Mouse (Mus musculus) liver, embryonic 12.5 days (tissue): ENCODE measurements around the gene Rab3il1. TPM values are rescaled to one million over a fixed set of nuclear protein-coding genes. Genes with fewer than 3 reads are reported as not detected.

ENCODE experiments used
- ATAC-seq: fragments of 200-750 bp; cut with Nextera tagmentation; 2 replicates; pipeline ENCODE4 v1.8.0; 2017; ENCODE audit warnings: moderate number of reproducible peaks, mild to moderate bottlenecking, moderate library complexity
- H3K27ac ChIP-seq: fragments of 300-500 bp; sonication (generic); 2 replicates; pipeline ENCODE4 v1.5.1; 2016; ENCODE audit warnings: mild to moderate bottlenecking
- H3K27me3 ChIP-seq: fragments of 300-500 bp; sonication (generic); replicated peaks from 2 replicates; pipeline ENCODE4 v1.6.1; 2016; ENCODE audit warnings: mild to moderate bottlenecking, moderate library complexity
- H3K36me3 ChIP-seq: fragments of 300-500 bp; sonication (generic); 2 replicates; pipeline ENCODE4 v1.6.1; 2016; ENCODE audit warnings: mild to moderate bottlenecking, moderate library complexity
- H3K4me1 ChIP-seq: fragments of 300-500 bp; sonication (generic); 2 replicates; pipeline ENCODE4 v1.6.1; 2016
- H3K4me2 ChIP-seq: fragments of 300-500 bp; sonication (generic); 2 replicates; pipeline ENCODE4 v1.6.1; 2016; ENCODE audit warnings: mild to moderate bottlenecking, moderate library complexity
- H3K4me3 ChIP-seq: fragments of 300-500 bp; sonication (generic); 2 replicates; pipeline ENCODE4 v1.5.1; 2016; ENCODE audit warnings: mild to moderate bottlenecking, moderate library complexity
- H3K9ac ChIP-seq: fragments of 300-500 bp; sonication (generic); 2 replicates; pipeline ENCODE4 v1.6.1; 2016; ENCODE audit warnings: mild to moderate bottlenecking, moderate library complexity
- H3K9me3 ChIP-seq: fragments of 300-500 bp; sonication (generic); replicated peaks from 2 replicates; pipeline ENCODE4 v1.6.1; 2016; ENCODE audit warnings: mild to moderate bottlenecking, moderate library complexity
- WGBS: fragments of 180-500 bp; shearing (Covaris S2); methylation state at CpG from one replicate; pipeline ENCODE4 v1.1.7; 2016; ENCODE audit not compliant: insufficient replicate concordance; 5-methylcytosine and 5-hydroxymethylcytosine counted together
- polyA plus RNA-seq: library from polyadenylated mRNA; unstranded; fragments of >200 nt; fragmentation: Nextera tagmentation; extraction: Ambion mirVana; gene quantifications from 2 replicates; pipeline ENCODE4 v1.2.1, GENCODE M21; 2016

Gene Rab3il1
- polyA plus RNA-seq, 1 experiment from 2014 or later: 191 TPM

DNA sequence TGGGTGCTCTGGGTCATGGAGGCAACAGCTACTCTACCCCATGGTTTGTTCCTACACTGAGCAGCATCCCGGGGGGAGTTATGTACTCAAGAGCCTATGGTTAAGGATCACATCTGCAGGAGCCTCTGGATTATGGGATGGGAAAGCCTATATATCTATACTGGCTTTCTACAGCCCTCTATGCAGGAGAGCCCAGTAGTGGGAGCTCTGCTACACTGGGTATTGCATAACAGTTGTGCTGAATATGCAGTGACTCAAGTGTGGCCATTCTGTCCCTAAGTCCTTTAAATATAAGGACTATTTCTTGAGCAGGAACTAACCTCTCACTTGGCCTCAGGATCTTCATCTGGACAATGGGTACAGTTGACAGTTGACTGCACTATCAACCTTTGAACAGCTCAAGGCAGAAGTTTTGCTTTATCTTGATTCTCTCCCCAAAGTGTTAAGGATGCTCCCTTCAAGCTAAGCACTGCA, 56.9 kb downstream of the Rab3il1 start:
- Histone ChIP-seq H3K9ac (no peak overlapping the region), H3K4me3 (no peak overlapping the region), H3K4me1 (peaks cover 47% of the 10 kb centered on the region), H3K36me3 (peaks cover 48% of the 10 kb centered on the region), H3K27me3 (0 out of 2 replicates have a peak, but pooled peaks cover 7% of the 10 kb centered on the region), H3K9me3 (no peaks in the 10 kb centered on the region), H3K27ac (0 out of 2 replicates have a peak overlapping the region, but pooled peaks have one; percentile 53), H3K4me2 (no peak overlapping the region)
- WGBS: 66% methylated on average over 1 of the region's 1 CpGs
- ATAC-seq: no peak

DNA sequence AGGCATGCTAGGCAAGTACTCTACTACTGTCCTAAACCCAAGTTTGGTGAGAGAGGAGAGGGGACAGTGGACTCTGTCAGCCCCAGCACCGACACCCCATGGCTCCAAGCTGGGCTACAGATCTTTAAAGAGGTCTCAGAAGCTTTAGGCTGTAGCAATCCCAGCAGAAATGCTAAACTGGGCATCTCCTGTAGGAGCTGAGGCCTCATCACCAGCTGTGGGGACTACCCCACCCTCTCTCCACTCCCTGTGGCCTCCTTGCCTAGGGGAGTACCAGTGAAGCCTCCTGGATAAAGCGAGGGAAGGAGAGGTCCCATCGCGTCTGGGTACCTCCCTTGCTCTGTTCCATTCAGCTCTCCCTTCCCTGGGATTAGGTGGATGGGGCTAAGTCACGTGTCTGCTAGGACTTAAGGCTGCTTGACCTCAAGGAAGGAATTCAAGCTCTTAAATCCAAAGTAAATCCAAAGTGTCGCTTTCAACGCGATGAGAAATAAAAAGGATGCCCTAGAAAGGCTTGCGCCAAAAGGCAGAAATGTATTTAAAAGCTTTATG, 57.5 kb downstream of the Rab3il1 start:
- no peak for ATAC-seq
- 0 out of 2 replicates have a peak, but pooled peaks cover 6% of the 10 kb centered on the region for H3K27me3 ChIP-seq
- H3K4me2 ChIP-seq: no peak overlapping the region
- H3K36me3 ChIP-seq: peaks cover 48% of the 10 kb centered on the region
- peaks cover 51% of the 10 kb centered on the region for H3K4me1 ChIP-seq
- 69% methylated on average over 9 of the region's 9 CpGs for WGBS
- H3K27ac ChIP-seq: no peak overlapping the region
- no peak overlapping the region for H3K4me3 ChIP-seq
- H3K9ac ChIP-seq: no peak overlapping the region
- no peaks in the 10 kb centered on the region for H3K9me3 ChIP-seq

DNA sequence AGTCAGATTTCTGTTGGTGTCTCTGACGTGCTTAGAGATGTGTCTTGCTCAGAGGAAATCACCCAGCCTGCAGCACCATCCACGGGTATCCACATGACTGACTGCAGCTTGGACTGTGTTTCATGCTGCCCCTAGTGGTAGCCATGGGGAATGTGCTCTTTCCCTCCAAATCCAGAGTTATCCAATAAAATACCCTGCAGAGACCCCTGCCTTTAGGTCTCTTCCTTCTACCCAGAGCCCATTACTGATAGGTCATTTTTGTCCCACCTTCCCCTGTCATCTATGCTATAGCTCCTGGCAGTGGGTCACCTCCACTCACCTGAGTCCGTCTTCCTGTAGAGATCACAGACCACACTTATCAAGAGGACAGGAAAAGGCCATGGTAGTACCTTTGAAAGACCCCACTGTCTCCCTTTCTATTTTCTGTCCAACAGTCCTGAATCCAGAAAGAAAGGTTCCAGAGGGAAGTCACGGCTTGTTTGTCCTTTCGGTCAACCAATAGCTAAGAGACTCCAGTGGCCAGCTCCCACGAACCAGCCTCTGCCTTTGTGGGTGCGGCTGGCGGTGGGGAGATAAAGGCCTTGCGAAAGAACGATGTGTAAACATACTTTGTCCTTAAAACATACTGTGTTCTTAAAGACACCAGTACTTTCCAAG, 58.6 kb downstream of the Rab3il1 start:
- Histone ChIP-seq H3K4me3 (peak overlapping the region; percentile 23; the same call in 1 of the 2 replicates), H3K4me1 (peaks cover 62% of the 10 kb centered on the region), H3K27me3 (no peaks in the 10 kb centered on the region), H3K27ac (peak overlapping the region; percentile 79), H3K9me3 (no peaks in the 10 kb centered on the region), H3K36me3 (peaks cover 47% of the 10 kb centered on the region), H3K9ac (peak overlapping the region; percentile 57; the same call in 1 of the 2 replicates), H3K4me2 (peak overlapping the region; percentile 65)
- peak; percentile 67 for ATAC-seq
- 8% methylated on average over 10 of the region's 10 CpGs for WGBS

DNA sequence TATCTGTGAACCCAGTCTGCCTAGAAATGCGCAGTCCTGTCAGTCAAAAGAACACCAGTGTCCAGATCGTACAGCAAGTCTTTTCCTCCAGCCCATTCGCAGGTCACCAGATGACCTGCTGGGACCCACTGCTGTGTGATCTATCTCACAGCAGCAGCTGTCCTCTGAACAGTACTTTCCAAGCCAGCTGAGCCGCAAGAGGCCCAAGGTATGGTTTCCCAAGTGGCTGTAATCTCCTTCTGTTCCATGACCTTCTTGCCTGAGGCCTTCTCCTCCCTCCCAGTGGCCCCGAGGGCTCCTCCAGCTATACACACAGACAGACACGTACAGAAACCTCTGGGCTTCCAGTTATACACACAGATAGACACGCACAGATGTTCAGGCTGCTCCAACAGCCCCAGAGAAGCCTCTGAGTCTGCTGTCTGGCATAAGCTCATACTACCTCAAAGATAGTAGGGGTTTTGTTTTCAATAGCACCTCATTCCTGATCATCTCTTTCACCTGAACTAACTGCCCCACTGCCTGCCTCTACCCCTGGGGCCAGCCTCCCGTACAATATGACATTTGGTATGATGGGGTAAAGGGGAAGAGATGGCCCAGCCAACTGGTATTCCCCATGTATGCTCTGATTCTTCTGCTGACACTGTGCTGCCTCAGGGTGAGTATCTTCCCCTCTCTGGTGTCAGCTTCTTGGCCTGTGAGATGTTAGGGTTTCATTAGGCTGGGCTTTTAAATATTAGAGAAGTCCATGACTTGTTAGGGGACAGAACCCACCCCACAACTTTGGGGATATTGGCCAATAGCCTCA, 59.5 kb downstream of the Rab3il1 start:
- H3K27ac ChIP-seq: peak overlapping the region; percentile 79
- H3K36me3 ChIP-seq: peaks cover 51% of the 10 kb centered on the region
- H3K9me3 ChIP-seq: no peaks in the 10 kb centered on the region
- WGBS: 18% methylated on average over 8 of the region's 8 CpGs
- H3K4me3 ChIP-seq: no peak overlapping the region
- peak overlapping the region; percentile 57 for H3K9ac ChIP-seq
- H3K4me1 ChIP-seq: peaks cover 72% of the 10 kb centered on the region
- H3K27me3 ChIP-seq: no peaks in the 10 kb centered on the region
- H3K4me2 ChIP-seq: peak overlapping the region; percentile 65
- peak; percentile 33 for ATAC-seq

DNA sequence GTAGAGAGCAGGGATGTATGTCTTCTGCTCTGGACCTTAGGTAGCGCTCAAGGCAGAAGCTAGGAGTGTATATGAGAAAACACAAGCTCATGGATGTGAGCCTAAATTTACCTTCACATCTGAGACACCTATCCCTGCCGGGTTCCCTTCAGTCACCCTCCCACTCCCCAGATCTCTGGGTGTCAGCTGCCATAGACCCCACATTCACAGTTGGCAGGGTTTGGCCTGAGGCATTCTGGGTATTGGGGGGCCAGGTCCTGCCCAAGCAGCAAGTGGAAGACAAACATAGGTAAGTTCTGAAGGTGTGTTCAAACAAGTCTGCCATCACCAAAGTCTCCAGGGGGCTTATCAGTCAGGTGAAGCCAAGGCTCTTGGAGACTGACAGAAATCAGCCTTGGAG, 60.2 kb downstream of the Rab3il1 start:
- peaks cover 53% of the 10 kb centered on the region for H3K36me3 ChIP-seq
- 86% methylated on average over 2 of the region's 2 CpGs for WGBS

DNA sequence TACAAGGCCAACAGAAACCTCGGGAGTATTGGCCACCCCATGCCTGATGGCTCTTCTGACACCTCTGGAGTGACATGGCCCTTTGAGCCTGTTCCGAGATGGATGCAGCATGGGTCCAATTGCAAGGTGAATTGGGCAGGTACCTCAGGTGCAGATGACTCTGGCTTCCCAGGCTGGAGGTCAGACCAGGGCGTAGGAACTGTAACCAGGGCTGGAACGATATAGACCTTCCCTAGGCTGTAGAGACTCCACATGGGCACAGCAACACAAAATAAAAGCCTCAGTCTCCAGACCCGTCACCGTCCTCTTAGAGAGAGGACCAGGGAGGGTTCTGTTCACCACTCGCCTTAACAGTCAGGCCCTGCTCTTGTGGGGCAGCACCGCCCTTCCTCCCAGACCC, 60.8 kb downstream of the Rab3il1 start:
- no peak for ATAC-seq
- no peak overlapping the region for H3K4me3 ChIP-seq
- peaks cover 60% of the 10 kb centered on the region for H3K36me3 ChIP-seq
- no peak overlapping the region for H3K4me2 ChIP-seq
- H3K27ac ChIP-seq: no peak overlapping the region
- WGBS: 80% methylated on average over 8 of the region's 8 CpGs
- H3K9me3 ChIP-seq: no peaks in the 10 kb centered on the region
- H3K9ac ChIP-seq: no peak overlapping the region
- no peaks in the 10 kb centered on the region for H3K27me3 ChIP-seq
- H3K4me1 ChIP-seq: peaks cover 85% of the 10 kb centered on the region

More for the DNA sequence above, 60.2 kb downstream of the Rab3il1 start:
- H3K4me1 ChIP-seq: peaks cover 78% of the 10 kb centered on the region
- no peak overlapping the region for H3K4me2 ChIP-seq
- H3K27ac ChIP-seq: peak overlapping the region; percentile 79; the same call in 1 of the 2 replicates
- H3K4me3 ChIP-seq: no peak overlapping the region
- no peak for ATAC-seq
- no peaks in the 10 kb centered on the region for H3K27me3 ChIP-seq
- H3K9ac ChIP-seq: no peak overlapping the region
- no peaks in the 10 kb centered on the region for H3K9me3 ChIP-seq

DNA sequence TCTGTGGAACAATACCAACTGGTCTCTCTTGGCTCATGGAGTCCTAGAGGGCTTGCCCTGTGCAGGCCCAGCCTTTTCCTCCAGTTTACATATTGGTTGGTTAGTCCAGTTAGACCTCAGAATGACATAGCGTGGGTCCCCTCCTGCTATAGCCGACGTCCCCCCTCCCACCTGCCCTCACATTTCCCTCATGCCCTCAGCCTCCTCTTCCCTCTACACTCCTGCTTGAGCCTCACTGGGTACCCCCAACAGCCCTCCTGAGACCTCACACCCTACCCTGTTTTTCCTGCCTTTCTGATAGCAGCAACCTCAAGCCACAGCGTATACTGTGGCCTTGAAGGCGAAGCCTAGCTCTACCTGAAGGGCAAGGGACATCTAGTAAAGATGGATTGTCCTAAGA, 61.4 kb downstream of the Rab3il1 start:
- Histone ChIP-seq H3K4me3 (no peak overlapping the region), H3K27ac (no peak overlapping the region; the same call in 1 of the 2 replicates), H3K9ac (no peak overlapping the region), H3K4me1 (peaks cover 85% of the 10 kb centered on the region), H3K9me3 (no peaks in the 10 kb centered on the region), H3K36me3 (peaks cover 65% of the 10 kb centered on the region), H3K4me2 (no peak overlapping the region), H3K27me3 (no peaks in the 10 kb centered on the region)
- WGBS: 63% methylated on average over 5 of the region's 5 CpGs
- ATAC-seq: no peak

DNA sequence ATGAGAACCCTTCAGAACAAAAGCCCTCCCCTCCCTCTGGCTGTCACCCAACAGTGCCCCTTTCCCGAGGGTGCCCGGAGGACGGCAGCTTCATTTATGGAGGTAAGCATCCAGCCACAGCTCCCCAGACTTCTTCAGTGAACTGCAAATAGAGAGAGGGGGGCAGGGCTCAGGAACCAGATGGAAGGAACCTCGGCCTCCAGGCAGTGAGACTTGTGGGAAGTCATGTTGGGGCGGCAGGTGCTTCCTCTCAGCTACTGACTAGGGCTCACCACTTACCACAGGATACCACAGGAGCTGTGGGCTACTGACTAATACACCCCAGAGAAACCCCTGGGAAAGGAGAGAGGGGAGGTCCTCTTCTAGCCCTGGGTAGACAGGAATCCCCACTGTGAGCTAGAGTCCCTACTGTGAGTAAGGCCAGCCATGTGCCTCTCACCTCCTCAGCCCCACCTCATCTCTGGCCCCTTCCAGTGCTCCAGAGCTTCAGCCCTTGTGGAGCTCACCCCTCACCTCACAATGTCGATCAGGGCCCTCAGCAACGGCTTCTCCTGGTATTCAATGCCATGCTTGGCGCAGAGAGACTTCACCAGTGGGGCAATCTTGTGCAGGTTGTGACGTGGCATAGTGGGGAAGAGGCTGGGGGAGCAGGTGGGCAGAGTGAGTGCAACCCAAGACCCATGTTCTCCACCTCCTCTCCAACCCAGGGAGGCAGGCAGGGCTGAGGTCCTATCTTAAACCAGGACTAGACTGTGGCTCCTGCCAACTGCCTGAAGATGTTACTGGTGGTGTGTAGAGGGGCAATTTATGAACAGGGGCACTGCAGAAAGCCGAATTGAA, 62.9 kb downstream of the Rab3il1 start:
- peaks cover 77% of the 10 kb centered on the region for H3K4me1 ChIP-seq

DNA sequence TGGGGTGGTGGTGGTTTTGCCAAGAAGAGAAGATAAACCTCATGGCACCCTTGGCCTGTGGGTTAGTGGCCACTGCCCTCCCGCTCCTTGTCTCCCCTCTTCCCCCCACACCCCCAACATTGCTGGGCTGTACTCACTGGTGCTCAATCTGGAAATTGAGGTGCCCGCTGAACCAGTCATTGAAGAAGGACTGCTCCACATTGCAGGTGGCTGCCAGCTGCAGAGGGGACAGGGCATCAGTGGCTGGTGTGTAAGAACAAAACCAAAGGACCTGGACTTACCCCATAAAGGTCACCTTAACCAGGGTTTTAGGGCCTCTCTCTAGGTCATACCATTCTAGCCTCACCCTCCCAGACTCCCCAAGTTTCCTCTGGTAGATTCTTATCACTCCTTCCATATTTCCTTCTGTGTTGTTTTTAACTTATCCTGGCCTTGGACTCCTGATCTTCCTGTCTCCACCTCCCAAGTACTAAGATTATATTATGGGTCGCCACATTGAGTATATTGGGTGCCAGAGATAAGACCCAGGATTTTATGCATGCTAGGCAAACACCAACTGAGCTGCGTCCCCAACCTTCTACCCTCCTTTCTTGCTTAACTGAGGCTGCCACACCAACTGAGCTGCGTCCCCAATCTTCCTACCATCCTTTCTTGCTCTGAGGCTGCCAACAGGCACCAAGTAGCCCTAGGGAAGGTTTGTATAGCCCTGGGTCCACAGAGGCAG, 64.2 kb downstream of the Rab3il1 start:
- no peak overlapping the region for H3K4me2 ChIP-seq
- H3K9ac ChIP-seq: no peak overlapping the region; the same call in 1 of the 2 replicates
- H3K27me3 ChIP-seq: no peaks in the 10 kb centered on the region
- H3K4me1 ChIP-seq: peaks cover 65% of the 10 kb centered on the region
- peak overlapping the region; percentile 55 for H3K27ac ChIP-seq
- ATAC-seq: peak; percentile 33; the same call in 1 of the 2 replicates
- no peaks in the 10 kb centered on the region for H3K9me3 ChIP-seq
- no peak overlapping the region for H3K4me3 ChIP-seq
- H3K36me3 ChIP-seq: peaks cover 93% of the 10 kb centered on the region
- WGBS: 43% methylated on average over 5 of the region's 5 CpGs

More for the DNA sequence above, 62.9 kb downstream of the Rab3il1 start:
- ATAC-seq: no peak
- H3K9me3 ChIP-seq: no peaks in the 10 kb centered on the region
- 60% methylated on average over 10 of the region's 10 CpGs for WGBS
- no peak overlapping the region for H3K4me3 ChIP-seq
- H3K36me3 ChIP-seq: peaks cover 81% of the 10 kb centered on the region
- H3K27me3 ChIP-seq: no peaks in the 10 kb centered on the region
- no peak overlapping the region for H3K9ac ChIP-seq
- no peak overlapping the region for H3K4me2 ChIP-seq
- no peak overlapping the region for H3K27ac ChIP-seq

DNA sequence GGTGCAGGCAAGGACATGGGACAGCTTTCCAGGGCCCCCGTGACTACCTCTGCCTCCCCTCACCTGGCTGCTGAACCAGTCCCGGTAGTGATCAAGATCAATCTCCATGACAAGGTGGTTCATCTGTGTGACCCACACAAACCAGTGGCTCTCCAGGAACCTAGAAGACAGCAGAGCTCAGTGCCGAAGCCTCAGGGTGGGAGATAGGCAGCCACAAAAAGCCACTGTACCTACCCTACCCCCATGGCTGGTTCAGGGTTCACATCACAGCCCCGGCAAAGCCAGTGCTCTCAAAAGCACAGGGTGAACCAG, 64.7 kb downstream of the Rab3il1 start:
- WGBS: 64% methylated on average over 4 of the region's 4 CpGs
- H3K27ac ChIP-seq: peak overlapping the region; percentile 55
- no peak for ATAC-seq
- no peak overlapping the region for H3K4me2 ChIP-seq
- H3K36me3 ChIP-seq: peaks cover 96% of the 10 kb centered on the region
- H3K27me3 ChIP-seq: no peaks in the 10 kb centered on the region
- no peaks in the 10 kb centered on the region for H3K9me3 ChIP-seq
- H3K4me1 ChIP-seq: peaks cover 60% of the 10 kb centered on the region
- H3K9ac ChIP-seq: no peak overlapping the region
- no peak overlapping the region for H3K4me3 ChIP-seq

DNA sequence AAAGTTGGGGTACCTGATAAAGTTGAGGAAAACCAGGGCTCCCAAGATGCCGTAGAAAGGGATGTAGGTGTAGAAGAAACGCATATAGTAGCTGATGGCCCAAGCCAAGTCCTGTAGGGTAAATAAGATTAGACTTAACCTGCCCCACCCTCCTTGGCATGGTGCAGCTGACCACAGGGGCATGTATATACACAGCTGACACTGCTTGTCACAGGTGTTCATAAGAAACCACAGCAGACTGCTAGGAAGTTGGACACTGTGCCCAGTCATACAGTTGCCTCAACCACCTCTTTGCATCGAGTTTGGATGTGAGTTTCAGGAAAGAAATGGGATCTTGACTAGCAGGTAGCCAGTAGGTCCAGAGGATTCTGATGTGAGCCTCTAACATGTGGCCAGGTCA, 65.0 kb downstream of the Rab3il1 start:
- Histone ChIP-seq H3K9me3 (no peaks in the 10 kb centered on the region), H3K4me1 (peaks cover 56% of the 10 kb centered on the region), H3K27ac (no peak overlapping the region), H3K27me3 (no peaks in the 10 kb centered on the region), H3K4me2 (no peak overlapping the region), H3K36me3 (peaks cover 99% of the 10 kb centered on the region), H3K4me3 (no peak overlapping the region), H3K9ac (no peak overlapping the region)
- WGBS: 68% methylated on average over 3 of the region's 3 CpGs
- ATAC-seq: no peak
